Mouse (Mus musculus) thymus, postnatal 36 days (tissue): ENCODE results near the gene Nptn.
A peak's percentile ranks its signal among the peaks of the same experiment; 100 is the strongest.
"Not testable (repeated sequence)": the region's sequence is repeated elsewhere in the genome, so short reads cannot be mapped to it uniquely, and the experiment has no call there.

Experiments
- DNase-seq, 2 experiments: peaks; one replicate each; pipeline ENCODE4 v3.0.0; 2022; ENCODE audit warnings: mixed read lengths in 2 of 2

The Nptn gene

GRCm38 (mm10) chr9:58565945-58566344 is 16.1 kb upstream of the Nptn start:
- not testable (repeated sequence) for DNase-seq

GRCm38 (mm10) chr9:58567682-58568081 is 14.4 kb upstream of the Nptn start:
- peak in 1 of 2 experiments; percentile 16 for DNase-seq

GRCm38 (mm10) chr9:58571001-58571400 is 11.0 kb upstream of the Nptn start:
- no peak for DNase-seq

GRCm38 (mm10) chr9:58578669-58579068 is 3.4 kb upstream of the Nptn start:
- peak; percentile 52 to 54 for DNase-seq

GRCm38 (mm10) chr9:58580453-58581195 is 1.4 kb upstream of the Nptn start:
- peak; percentile 8 to 9 for DNase-seq

GRCm38 (mm10) chr9:58581283-58581930 is 633 bp upstream of the Nptn start:
- DNase-seq: no peak

- no peak for DNase-seq
Measured at GRCm38 (mm10) chr9:58582581-58583266, 684 bp downstream of the Nptn start.

GRCm38 (mm10) chr9:58583267-58583641 is 1.2 kb downstream of the Nptn start:
- peak; percentile 35 to 38 for DNase-seq

GRCm38 (mm10) chr9:58584323-58584722 is 2.3 kb downstream of the Nptn start:
- no peak for DNase-seq

GRCm38 (mm10) chr9:58588657-58589056 is 6.6 kb downstream of the Nptn start:
- DNase-seq: no peak

GRCm38 (mm10) chr9:58595313-58595712 is 13.3 kb downstream of the Nptn start:
- DNase-seq: no peak

GRCm38 (mm10) chr9:58613790-58614189 is 31.8 kb downstream of the Nptn start:
- DNase-seq: no peak

GRCm38 (mm10) chr9:58615064-58615938 is 33.3 kb downstream of the Nptn start:
- DNase-seq: no peak

GRCm38 (mm10) chr9:58623009-58623408 is 41.0 kb downstream of the Nptn start:
- DNase-seq: no peak

- no peak for DNase-seq
Measured at GRCm38 (mm10) chr9:58627197-58627596, 45.2 kb downstream of the Nptn start.

GRCm38 (mm10) chr9:58630441-58630840 is 48.4 kb downstream of the Nptn start:
- no peak for DNase-seq

- no peak for DNase-seq
Measured at GRCm38 (mm10) chr9:58648406-58649264, 66.6 kb downstream of the Nptn start.

GRCm38 (mm10) chr9:58649265-58649626 is 67.2 kb downstream of the Nptn start:
- DNase-seq: no peak

GRCm38 (mm10) chr9:58651993-58652392 is 70.0 kb downstream of the Nptn start:
- DNase-seq: no peak

- DNase-seq: no peak
Measured at GRCm38 (mm10) chr9:58654494-58654893, 72.5 kb downstream of the Nptn start.

- peak in 1 of 2 experiments; percentile 13 for DNase-seq
Measured at GRCm38 (mm10) chr9:58656396-58656795, 74.4 kb downstream of the Nptn start.

- DNase-seq: no peak
Measured at GRCm38 (mm10) chr9:58656824-58657223, 74.8 kb downstream of the Nptn start.
